Mouse (Mus musculus) hindbrain, postnatal 0 days (tissue): Measurements from ENCODE around the gene Gna12. TPM values are rescaled to one million over a fixed set of nuclear protein-coding genes. Genes with fewer than 3 reads are reported as not detected.

Experiments
- ATAC-seq: fragments of 200-750 bp; cut with Nextera tagmentation; 2 replicates; pipeline ENCODE4 v1.8.0; 2017; ENCODE audit warnings: mild to moderate bottlenecking, moderate TSS enrichment, moderate library complexity
- DNase-seq: peaks from one replicate; pipeline ENCODE4 v3.0.0-alpha.2; 2015; ENCODE audit warnings: low spot score
- H3K27ac ChIP-seq: fragments of 300-500 bp; sonication (generic); 2 replicates; pipeline ENCODE4 v1.5.1; 2014; ENCODE audit warnings: mild to moderate bottlenecking
- H3K27me3 ChIP-seq: fragments of 300-500 bp; sonication (generic); 2 replicates; pipeline ENCODE4 v1.6.1; 2014; ENCODE audit warnings: low read length, mixed read lengths; ENCODE audit not compliant: insufficient read depth
- H3K36me3 ChIP-seq: fragments of 300-500 bp; sonication (generic); 2 replicates; pipeline ENCODE4 v1.6.1; 2014; ENCODE audit warnings: low read length, mixed read lengths; ENCODE audit not compliant: insufficient read depth
- H3K4me1 ChIP-seq: fragments of 300-500 bp; sonication (generic); 2 replicates; pipeline ENCODE4 v1.6.1; 2014; ENCODE audit warnings: antibody characterized with exemption, low read length, mixed read lengths; ENCODE audit not compliant: insufficient read depth
- H3K4me2 ChIP-seq: fragments of 300-500 bp; sonication (generic); 2 replicates; pipeline ENCODE4 v1.6.1; 2014; ENCODE audit warnings: low read depth, mild to moderate bottlenecking, low read length, moderate library complexity, mixed read lengths
- H3K4me3 ChIP-seq: fragments of 300-500 bp; sonication (generic); 2 replicates; pipeline ENCODE4 v1.5.1; 2014; ENCODE audit warnings: low read length
- H3K9ac ChIP-seq: fragments of 300-500 bp; sonication (generic); replicated peaks from 2 replicates; pipeline ENCODE4 v1.6.1; 2014; ENCODE audit warnings: mild to moderate bottlenecking, low read length, moderate library complexity, mixed read lengths
- H3K9me3 ChIP-seq: fragments of 300-500 bp; sonication (generic); 2 replicates; pipeline ENCODE4 v1.6.1; 2016; ENCODE audit warnings: low read length, mixed read lengths
- CTCF ChIP-seq: IDR thresholded peaks from 2 replicates; pipeline ENCODE4 v1.5.1; 2016; ENCODE audit warnings: antibody characterized with exemption, control low read depth, low read depth
- WGBS: fragments of 180-500 bp; shearing (Covaris S2); extraction: QIAGEN DNeasy Blood & Tissue Kit; methylation state at CpG from one replicate; pipeline ENCODE4 v1.1.7; 2014; 5-methylcytosine and 5-hydroxymethylcytosine counted together
- polyA plus RNA-seq: library from polyadenylated mRNA; unstranded; fragments of >200 nt; fragmentation: Nextera tagmentation; extraction: Ambion mirVana; gene quantifications from 2 replicates; pipeline ENCODE4 v1.2.1, GENCODE M21; 2015
- total RNA-seq: library from RNA; depleted of rRNA; stranded (reverse); fragments of >200 nt; gene quantifications from 2 replicates; pipeline ENCODE4 v1.2.3, GENCODE M21; 2014

Gna12 gene
- total and polyA plus RNA-seq, 2 experiments from 2014 or later, result 35.9 to 201 TPM

DNA sequence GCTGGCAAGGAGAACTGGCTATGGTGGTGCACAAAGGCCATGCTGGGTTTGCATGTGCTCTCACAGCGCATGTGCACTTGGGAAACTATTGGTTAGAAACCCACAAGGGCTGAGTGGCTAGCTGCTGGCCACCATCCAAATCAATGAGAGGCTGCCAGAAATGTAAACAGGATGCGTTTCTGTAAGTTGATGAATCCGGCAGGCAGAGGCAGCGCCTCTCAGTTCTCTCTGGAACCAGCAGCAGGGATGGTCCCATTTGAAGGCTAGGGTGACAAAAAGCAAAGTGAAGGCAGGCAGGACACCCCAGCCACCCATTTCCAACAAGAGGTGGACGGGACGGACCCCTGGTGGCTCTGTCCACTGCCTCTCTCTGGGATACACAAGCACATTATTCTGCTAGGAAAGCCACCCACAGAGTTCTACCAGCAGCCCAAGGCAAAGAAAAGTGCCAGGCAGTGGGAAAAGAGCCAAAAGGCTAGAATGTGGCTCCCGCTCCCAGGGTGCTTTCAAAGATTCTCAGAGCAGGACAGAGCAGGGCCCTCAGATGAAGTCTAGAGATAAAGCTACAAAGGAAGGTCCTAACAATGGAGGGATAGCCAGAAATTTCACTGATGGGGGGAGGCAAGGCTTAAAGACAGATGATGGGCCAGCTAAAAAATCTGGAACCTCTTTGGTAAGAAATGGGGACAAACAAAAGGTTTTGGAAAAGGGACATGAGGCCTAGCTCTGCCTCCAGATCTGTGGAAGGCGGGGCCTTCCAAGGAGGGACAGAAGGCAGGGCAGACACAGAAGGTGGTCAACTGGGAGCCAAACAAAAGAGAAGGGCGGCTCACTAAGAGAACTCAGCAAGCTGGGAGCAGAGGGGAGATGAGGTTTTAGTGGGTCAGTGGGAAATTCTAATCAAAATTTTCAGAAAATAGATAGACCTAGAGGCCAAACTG, 39.0 kb downstream of the Gna12 start:
- no peaks in the 10 kb centered on the region for H3K36me3 ChIP-seq
- peak overlapping the region; percentile 88 for H3K27ac ChIP-seq
- DNase-seq (peak; percentile 88), ATAC-seq (peak; percentile 83)
- TF ChIP-seq CTCF, result 0 out of 2 replicates have a peak, but pooled peaks have one; percentile 33
- no peaks in the 10 kb centered on the region for H3K9me3 ChIP-seq
- WGBS, result 20% methylated on average over 9 of the region's 9 CpGs
- H3K4me3 ChIP-seq, result no peak overlapping the region
- peaks cover 48% of the 10 kb centered on the region for H3K4me1 ChIP-seq
- no peak overlapping the region; the same call in 1 of the 2 replicates for H3K9ac ChIP-seq
- H3K4me2 ChIP-seq, result no peak overlapping the region
- no peaks in the 10 kb centered on the region for H3K27me3 ChIP-seq

DNA sequence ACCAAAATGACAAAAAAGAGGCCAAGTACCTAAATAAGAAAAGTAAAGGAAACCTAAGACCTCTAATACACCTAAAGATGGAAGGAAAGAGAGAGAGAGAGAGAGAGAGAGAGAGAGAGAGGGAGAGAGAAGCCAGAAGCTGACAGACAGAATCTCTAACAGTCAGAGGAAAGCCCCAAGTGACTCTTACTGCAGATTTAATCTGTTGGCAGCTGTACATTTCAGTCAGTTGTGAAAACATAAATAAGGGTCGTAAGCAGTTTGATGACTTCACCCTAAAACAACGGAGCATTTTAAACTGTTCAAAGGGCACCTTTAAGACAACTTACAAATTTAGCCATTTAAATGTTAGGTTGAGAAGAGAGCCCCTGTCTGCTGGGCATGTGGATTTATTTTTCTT, 39.8 kb downstream of the Gna12 start:
- peak overlapping the region; percentile 88 for H3K27ac ChIP-seq
- no peak overlapping the region for H3K4me3 ChIP-seq
- H3K36me3 ChIP-seq, result peaks cover under 1% of the 10 kb centered on the region; the same call in 1 of the 2 replicates
- no peak for TF ChIP-seq CTCF
- H3K27me3 ChIP-seq, result no peaks in the 10 kb centered on the region
- DNase-seq, result no peak
- H3K4me1 ChIP-seq, result peaks cover 48% of the 10 kb centered on the region
- H3K9me3 ChIP-seq, result no peaks in the 10 kb centered on the region
- ATAC-seq, result no peak
- no peak overlapping the region for H3K4me2 ChIP-seq
- WGBS, result 17% methylated on average over 2 of the region's 2 CpGs
- no peak overlapping the region for H3K9ac ChIP-seq

DNA sequence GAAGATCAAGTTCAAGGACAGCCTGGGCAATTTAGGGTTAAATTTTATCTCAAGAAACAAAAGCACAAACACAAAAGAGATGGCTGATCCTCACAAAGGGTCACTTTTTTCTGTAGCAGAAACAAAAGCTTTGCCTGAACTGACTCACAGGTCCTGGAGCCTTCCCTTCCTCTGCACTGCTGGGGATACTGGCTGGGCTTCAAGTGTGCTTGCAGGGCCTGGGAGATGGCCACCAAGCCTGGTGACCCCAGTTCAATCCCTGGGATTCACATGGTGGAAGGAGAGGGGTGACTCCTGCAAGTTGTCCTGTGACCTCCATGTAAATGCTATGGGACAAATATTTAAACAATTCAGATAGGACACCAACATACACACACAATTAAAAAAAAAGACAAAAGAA, 40.7 kb downstream of the Gna12 start:
- Histone ChIP-seq H3K4me3 (no peak overlapping the region), H3K4me2 (no peak overlapping the region), H3K27me3 (no peaks in the 10 kb centered on the region), H3K9me3 (no peaks in the 10 kb centered on the region), H3K36me3 (peaks cover 8% of the 10 kb centered on the region; the same call in 1 of the 2 replicates), H3K27ac (peak overlapping the region; percentile 88; the same call in 1 of the 2 replicates), H3K9ac (no peak overlapping the region), H3K4me1 (peaks cover 40% of the 10 kb centered on the region)
- no peak for TF ChIP-seq CTCF
- DNase-seq, result no peak
- no peak for ATAC-seq

DNA sequence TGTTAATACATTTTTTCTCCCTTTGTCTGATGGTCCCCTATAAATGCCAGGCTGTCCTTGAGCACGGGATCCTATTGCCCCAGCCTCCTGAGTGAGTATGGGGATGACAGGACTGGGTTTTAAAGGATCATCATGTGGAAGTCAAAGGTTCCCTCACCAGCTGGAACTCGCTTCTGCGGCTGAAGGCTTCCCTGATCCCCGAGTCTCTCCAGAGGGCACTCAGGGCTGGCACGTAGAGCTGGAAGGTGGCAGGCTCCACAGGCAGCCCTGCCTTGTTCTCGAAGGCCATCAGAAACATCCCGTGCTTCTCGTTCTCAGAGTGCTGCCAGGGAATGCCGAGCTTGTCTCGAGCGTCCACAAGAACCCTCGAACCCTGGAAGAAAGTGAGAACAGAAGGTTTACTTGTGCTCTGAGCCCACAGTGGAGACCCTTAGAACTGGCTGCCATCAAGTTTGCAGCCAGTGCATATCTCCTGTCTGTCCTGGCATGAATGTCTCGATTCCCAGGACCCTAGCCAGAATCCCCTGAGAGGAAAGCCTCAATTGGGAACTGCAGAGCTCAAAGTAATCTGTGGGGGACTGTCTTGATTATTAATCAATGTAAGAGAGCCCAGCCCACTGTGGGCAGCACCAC, 44.9 kb downstream of the Gna12 start:
- no peak for TF ChIP-seq CTCF
- Histone ChIP-seq H3K4me1 (peaks cover 15% of the 10 kb centered on the region), H3K36me3 (peaks cover 40% of the 10 kb centered on the region; the same call in 1 of the 2 replicates), H3K9me3 (no peaks in the 10 kb centered on the region), H3K9ac (no peak overlapping the region), H3K27me3 (no peaks in the 10 kb centered on the region), H3K27ac (peak overlapping the region; percentile 38; the same call in 1 of the 2 replicates), H3K4me2 (no peak overlapping the region), H3K4me3 (no peak overlapping the region)
- WGBS, result 55% methylated on average over 13 of the region's 13 CpGs
- no peak for DNase-seq
- ATAC-seq, result peak; percentile 69

DNA sequence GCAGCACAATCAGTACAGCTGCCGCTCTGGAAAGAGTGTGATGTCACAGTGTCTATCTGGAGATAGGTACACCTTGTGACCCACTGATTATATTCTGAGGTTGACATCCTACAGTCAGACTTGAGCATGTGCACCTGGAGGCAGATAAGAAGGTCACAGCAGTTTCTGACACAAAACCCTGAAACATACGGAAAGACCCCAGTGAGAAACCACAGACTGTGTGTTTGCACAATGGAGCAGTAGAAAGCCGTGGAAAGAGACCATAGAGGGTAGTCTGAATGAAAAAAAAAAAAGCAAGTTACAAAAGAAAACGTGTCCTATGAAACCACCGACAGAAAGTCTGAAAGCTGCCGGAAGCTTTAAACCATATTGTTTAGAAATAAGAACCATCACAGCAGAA, 45.9 kb downstream of the Gna12 start:
- Histone ChIP-seq H3K4me1 (peaks cover 8% of the 10 kb centered on the region; the same call in 1 of the 2 replicates), H3K36me3 (peaks cover 41% of the 10 kb centered on the region; the same call in 1 of the 2 replicates), H3K27me3 (no peaks in the 10 kb centered on the region), H3K4me3 (no peak overlapping the region), H3K27ac (no peak overlapping the region), H3K9ac (no peak overlapping the region), H3K4me2 (no peak overlapping the region), H3K9me3 (no peaks in the 10 kb centered on the region)
- no peak for ATAC-seq
- TF ChIP-seq CTCF, result no peak
- DNase-seq, result no peak
- WGBS, result 92% methylated on average over 6 of the region's 6 CpGs

- Histone ChIP-seq H3K27me3 (no peaks in the 10 kb centered on the region), H3K9ac (no peak overlapping the region), H3K9me3 (no peaks in the 10 kb centered on the region), H3K4me1 (0 out of 2 replicates have a peak, but pooled peaks cover under 1% of the 10 kb centered on the region), H3K4me2 (no peak overlapping the region), H3K36me3 (peaks cover 43% of the 10 kb centered on the region; the same call in 1 of the 2 replicates), H3K4me3 (no peak overlapping the region), H3K27ac (no peak overlapping the region)
- peak; percentile 47 for TF ChIP-seq CTCF
- DNase-seq (no peak), ATAC-seq (no peak)
- WGBS, result 94% methylated on average over 4 of the region's 4 CpGs
Measured at GRCm38 (mm10) chr5:140783577-140783976, 46.7 kb downstream of the Gna12 start.
